Mouse (Mus musculus) forebrain, postnatal 0 days (tissue): ENCODE measurements at regions not wholly inside any gene's neighbourhood (a gene's known extent, or its start where the extent isn't known, plus 50 kb on each side); places are given as distances from the start of the nearest gene placed in this dataset.

Experiments used
- ATAC-seq: fragments of 200-750 bp; cut with Nextera tagmentation; 2 replicates; pipeline ENCODE4 v1.8.0; 2017; ENCODE audit warnings: mild to moderate bottlenecking, moderate library complexity
- DNase-seq: peaks from one replicate; pipeline ENCODE4 v3.0.0-alpha.2; 2015
- H3K27ac ChIP-seq: fragments of 300-500 bp; sonication (generic); 2 replicates; pipeline ENCODE4 v1.5.1; 2014; ENCODE audit warnings: low read depth, mild to moderate bottlenecking, antibody characterized with exemption, low read length, moderate library complexity, mixed read lengths
- H3K27me3 ChIP-seq: fragments of 300-500 bp; sonication (generic); 2 replicates; pipeline ENCODE4 v1.6.1; 2014; ENCODE audit warnings: mild to moderate bottlenecking, low read length, mixed read lengths; ENCODE audit not compliant: insufficient read depth
- H3K36me3 ChIP-seq: fragments of 300-500 bp; sonication (generic); 2 replicates; pipeline ENCODE4 v1.6.1; 2014; ENCODE audit warnings: mild to moderate bottlenecking, moderate library complexity; ENCODE audit not compliant: insufficient read depth
- H3K4me1 ChIP-seq: fragments of 300-500 bp; sonication (generic); 2 replicates; pipeline ENCODE4 v1.6.1; 2014; ENCODE audit warnings: antibody characterized with exemption; ENCODE audit not compliant: insufficient read depth
- H3K4me2 ChIP-seq: fragments of 300-500 bp; sonication (generic); 2 replicates; pipeline ENCODE4 v1.6.1; 2014; ENCODE audit warnings: low read depth, mild to moderate bottlenecking, moderate library complexity
- H3K4me3 ChIP-seq: fragments of 300-500 bp; sonication (generic); 2 replicates; pipeline ENCODE4 v1.5.1; 2014; ENCODE audit warnings: low read depth, low read length, mixed read lengths
- H3K9ac ChIP-seq: fragments of 300-500 bp; sonication (generic); 2 replicates; pipeline ENCODE4 v1.6.1; 2014; ENCODE audit warnings: mild to moderate bottlenecking
- H3K9me3 ChIP-seq: fragments of 300-500 bp; sonication (generic); 2 replicates; pipeline ENCODE4 v1.6.1; 2016; ENCODE audit warnings: low read length
- CTCF ChIP-seq: sonication (generic); IDR thresholded peaks from 2 replicates; pipeline ENCODE4 v1.5.1; 2016; ENCODE audit warnings: antibody characterized with exemption, control low read depth, low read depth
- WGBS: fragments of 180-500 bp; shearing (Covaris S2); extraction: QIAGEN DNeasy Blood & Tissue Kit; methylation state at CpG from one replicate; pipeline ENCODE4 v1.1.7; 2014; 5-methylcytosine and 5-hydroxymethylcytosine counted together

- 84% methylated on average over 1 of the region's 1 CpGs for WGBS
- H3K4me3 ChIP-seq, result no peak overlapping the region
- no peak for TF ChIP-seq CTCF
These were observed 202.1 kb upstream of the Tpm3-rs7 start for GRCm38 (mm10) chr14:113112320-113112719.

DNA sequence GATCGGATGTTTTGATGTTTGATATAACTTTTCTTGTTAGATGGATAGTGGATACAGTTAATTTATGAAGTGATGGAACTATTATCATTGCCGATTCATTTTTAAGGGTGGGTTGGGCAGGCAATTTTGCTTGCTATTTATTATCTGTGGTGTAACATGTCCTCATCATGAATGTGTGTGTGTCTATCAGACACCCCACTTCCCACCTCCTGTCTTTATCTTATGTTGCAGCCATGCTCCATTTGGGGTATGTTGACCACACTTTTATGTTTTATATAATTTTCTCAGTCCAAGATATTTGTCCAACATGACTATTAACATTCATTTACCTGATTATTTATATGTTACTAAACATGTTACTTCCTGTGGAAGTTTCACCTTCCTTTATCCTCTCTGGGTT, 175.6 kb upstream of the Tpm3-rs7 start:
- DNase-seq, result no peak
- no peaks in the 10 kb centered on the region for H3K27me3 ChIP-seq
- H3K9ac ChIP-seq, result no peak overlapping the region
- H3K27ac ChIP-seq, result no peak overlapping the region
- H3K36me3 ChIP-seq, result no peaks in the 10 kb centered on the region
- 97% methylated on average over 2 of the region's 2 CpGs for WGBS
- no peaks in the 10 kb centered on the region for H3K4me1 ChIP-seq
- ATAC-seq, result no peak
- no peak for TF ChIP-seq CTCF
- no peaks in the 10 kb centered on the region for H3K9me3 ChIP-seq
- no peak overlapping the region for H3K4me3 ChIP-seq
- H3K4me2 ChIP-seq, result no peak overlapping the region

More at GRCm38 (mm10) chr14:113112320-113112719, 202.1 kb upstream of the Tpm3-rs7 start:
- no peaks in the 10 kb centered on the region for H3K36me3 ChIP-seq
- H3K9ac ChIP-seq, result no peak overlapping the region
- ATAC-seq (no peak), DNase-seq (no peak)
- no peak overlapping the region for H3K4me2 ChIP-seq
- no peaks in the 10 kb centered on the region for H3K27me3 ChIP-seq
- no peaks in the 10 kb centered on the region for H3K9me3 ChIP-seq
- H3K27ac ChIP-seq, result no peak overlapping the region
- H3K4me1 ChIP-seq, result no peaks in the 10 kb centered on the region

- Histone ChIP-seq H3K4me1 (no peaks in the 10 kb centered on the region), H3K27me3 (no peaks in the 10 kb centered on the region), H3K36me3 (no peaks in the 10 kb centered on the region), H3K27ac (no peak overlapping the region), H3K9ac (no peak overlapping the region), H3K4me2 (no peak overlapping the region), H3K4me3 (no peak overlapping the region), H3K9me3 (no peaks in the 10 kb centered on the region)
- WGBS, result 87% methylated on average over 2 of the region's 2 CpGs
- ATAC-seq (no peak), DNase-seq (no peak)
- TF ChIP-seq CTCF, result no peak
These were observed 145.8 kb upstream of the Tpm3-rs7 start for GRCm38 (mm10) chr14:113168584-113168983.

DNA sequence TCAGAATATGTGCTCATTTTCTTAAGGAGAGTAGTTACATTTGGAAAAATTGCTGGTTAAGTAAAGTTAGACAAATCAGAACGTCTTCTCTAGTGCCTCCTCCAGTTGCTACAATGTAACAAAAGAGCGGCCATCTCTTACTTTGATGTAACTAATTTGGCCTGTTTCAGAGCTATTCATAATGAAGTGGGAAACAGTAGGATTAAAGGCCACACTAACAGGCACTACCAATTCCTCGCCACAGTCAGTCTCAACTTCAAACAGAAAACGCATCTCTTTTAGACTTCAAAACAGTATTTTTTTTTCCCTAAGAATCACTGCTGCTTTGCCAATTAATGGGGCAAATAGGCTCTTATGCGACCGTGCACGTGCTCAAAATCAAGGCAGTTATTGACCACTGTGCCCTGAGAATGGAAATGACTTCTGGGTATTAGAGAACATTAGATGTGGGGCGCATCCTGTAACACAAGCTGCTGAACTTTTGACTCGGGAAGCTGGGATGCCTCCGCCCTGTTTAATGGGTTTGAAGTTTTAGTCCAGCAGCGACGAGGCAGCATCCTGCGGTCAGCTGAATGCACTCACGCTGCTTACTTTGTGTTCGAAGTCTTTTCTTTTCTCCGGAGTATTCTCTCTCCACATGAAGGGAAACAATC, 131.9 kb upstream of the Tpm3-rs7 start:
- Histone ChIP-seq H3K36me3 (no peaks in the 10 kb centered on the region), H3K9me3 (no peaks in the 10 kb centered on the region), H3K27ac (no peak overlapping the region), H3K9ac (0 out of 2 replicates have a peak overlapping the region, but pooled peaks have one; percentile 18), H3K4me2 (peak overlapping the region; percentile 38), H3K4me1 (no peaks in the 10 kb centered on the region), H3K4me3 (peak overlapping the region; percentile 14; the same call in 1 of the 2 replicates), H3K27me3 (no peaks in the 10 kb centered on the region)
- DNase-seq (no peak), ATAC-seq (no peak)
- 5% methylated on average over 16 of the region's 16 CpGs for WGBS
- no peak for TF ChIP-seq CTCF

DNA sequence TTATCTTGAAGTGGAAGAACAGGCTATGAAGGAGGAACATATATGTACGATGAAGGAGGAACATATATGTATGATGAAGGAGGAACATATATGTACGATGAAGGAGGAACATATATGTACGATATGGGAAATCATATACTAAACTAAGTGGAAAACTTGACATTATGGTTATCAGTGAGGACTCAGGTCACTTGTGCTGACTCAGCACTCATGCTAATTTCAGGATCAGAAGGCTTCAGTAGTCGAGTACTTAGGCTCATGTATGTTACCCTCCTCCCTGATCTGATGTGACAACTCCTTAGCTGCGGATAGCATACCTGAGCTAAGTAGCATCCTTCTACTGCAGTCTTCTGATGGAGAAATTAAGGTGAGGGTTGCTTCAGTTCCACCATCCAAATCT, 102.4 kb upstream of the Tpm3-rs7 start:
- Histone ChIP-seq H3K9me3 (no peaks in the 10 kb centered on the region), H3K27ac (no peak overlapping the region), H3K9ac (no peak overlapping the region), H3K4me1 (no peaks in the 10 kb centered on the region), H3K36me3 (no peaks in the 10 kb centered on the region), H3K27me3 (no peaks in the 10 kb centered on the region), H3K4me3 (no peak overlapping the region), H3K4me2 (no peak overlapping the region)
- WGBS, result 91% methylated on average over 5 of the region's 5 CpGs
- ATAC-seq (no peak), DNase-seq (no peak)
- TF ChIP-seq CTCF, result no peak
